Mouse (Mus musculus): ENCODE measurements around the gene S1pr5. TPM values are rescaled to one million over a fixed set of nuclear protein-coding genes. Genes with fewer than 3 reads are reported as not detected.

The S1pr5 gene
- 0.13 and 0.16 TPM in 2 replicates for polyA plus RNA-seq (2012; rRNA removed; ENCODE audit: low replicate concordance)

GRCm38 (mm10) chr9:21248326-21248725 lies at the start of gene S1pr5:
TSS of gene S1pr5 (minus strand) at chr9:21248443.

GRCm38 (mm10) chr9:21291022-21291787 lies 43.0 kb upstream of the S1pr5 start, which contains the start of gene Cdkn2d:
TSS of gene Cdkn2d (minus strand) at chr9:21291407.

GRCm38 (mm10) chr9:21287571-21288402 lies 39.5 kb upstream of the S1pr5 start, which contains the start of gene Kri1:
TSS of gene Kri1 (minus strand) at chr9:21287969.

GRCm38 (mm10) chr9:21265000-21265561 lies 16.8 kb upstream of the S1pr5 start, which contains the start of gene Atg4d:
TSS of gene Atg4d (plus strand) at chr9:21265293.

GRCm38 (mm10) chr9:21238733-21239464 lies 9.3 kb downstream of the S1pr5 start, which contains the start of gene Keap1:
TSS of gene Keap1 (minus strand) at chr9:21239361.

Other genes with a start within 250 kb of the S1pr5 start
- 130 and 187 TPM in 2 replicates for gene Mrpl4, start 245.7 kb downstream of the S1pr5 start, polyA plus RNA-seq (2012; rRNA removed; ENCODE audit: low replicate concordance)
- 6.5 TPM in 2 replicates for gene Icam1, start 232.5 kb downstream of the S1pr5 start, polyA plus RNA-seq (2012; rRNA removed; ENCODE audit: low replicate concordance)
- 0.14 and 0.83 TPM in 2 replicates for gene Icam4, start 219.1 kb downstream of the S1pr5 start, polyA plus RNA-seq (2012; rRNA removed; ENCODE audit: low replicate concordance)
- gene Icam5, start 216.4 kb downstream of the S1pr5 start, polyA plus RNA-seq (2012; rRNA removed; ENCODE audit: low replicate concordance): 0.13 TPM in 2 replicates
- 0.25 and 0.50 TPM in 2 replicates for gene Zglp1, start 181.3 kb downstream of the S1pr5 start, polyA plus RNA-seq (2012; rRNA removed; ENCODE audit: low replicate concordance)
- 0.15 and 0.40 TPM in 2 replicates for gene Gm49373, start 175.3 kb downstream of the S1pr5 start, polyA plus RNA-seq (2012; rRNA removed; ENCODE audit: low replicate concordance)
- 29.2 and 69.8 TPM in 2 replicates for gene Fdx1l, start 174.8 kb downstream of the S1pr5 start, polyA plus RNA-seq (2012; rRNA removed; ENCODE audit: low replicate concordance)
- gene Gm38431, start 156.4 kb downstream of the S1pr5 start, polyA plus RNA-seq (2012; rRNA removed; ENCODE audit: low replicate concordance): 13.2 and 24.6 TPM in 2 replicates
- 70.5 and 116 TPM in 2 replicates for gene Raver1, start 156.4 kb downstream of the S1pr5 start, polyA plus RNA-seq (2012; rRNA removed; ENCODE audit: low replicate concordance)
- gene Tyk2, start 117.2 kb downstream of the S1pr5 start, polyA plus RNA-seq (2012; rRNA removed; ENCODE audit: low replicate concordance): 21.7 and 25.1 TPM in 2 replicates
- 16.3 and 27.9 TPM in 2 replicates for gene Cdc37, start 98.5 kb downstream of the S1pr5 start, polyA plus RNA-seq (2012; rRNA removed; ENCODE audit: low replicate concordance)
- gene Pde4a, start 82.7 kb downstream of the S1pr5 start, polyA plus RNA-seq (2012; rRNA removed; ENCODE audit: low replicate concordance): 2.9 and 4.7 TPM in 2 replicates
- 68.3 and 85.9 TPM in 2 replicates for gene Keap1, start 9.1 kb downstream of the S1pr5 start, polyA plus RNA-seq (2012; rRNA removed; ENCODE audit: low replicate concordance)
- gene Atg4d, start 16.9 kb upstream of the S1pr5 start, polyA plus RNA-seq (2012; rRNA removed; ENCODE audit: low replicate concordance): 75.4 and 213 TPM in 2 replicates
- gene Kri1, start 39.5 kb upstream of the S1pr5 start, polyA plus RNA-seq (2012; rRNA removed; ENCODE audit: low replicate concordance): 8.6 and 13.3 TPM in 2 replicates
- 15.2 and 22.1 TPM in 2 replicates for gene Cdkn2d, start 43.0 kb upstream of the S1pr5 start, polyA plus RNA-seq (2012; rRNA removed; ENCODE audit: low replicate concordance)
- gene Ap1m2, start 63.9 kb upstream of the S1pr5 start, polyA plus RNA-seq (2012; rRNA removed; ENCODE audit: low replicate concordance): 55.7 and 57.9 TPM in 2 replicates
- gene Slc44a2, start 72.3 kb upstream of the S1pr5 start, polyA plus RNA-seq (2012; rRNA removed; ENCODE audit: low replicate concordance): 9.2 and 13.8 TPM in 2 replicates
- 17.3 and 20.4 TPM in 2 replicates for gene Ilf3, start 119.4 kb upstream of the S1pr5 start, polyA plus RNA-seq (2012; rRNA removed; ENCODE audit: low replicate concordance)
- 24.0 and 24.6 TPM in 2 replicates for gene Qtrt1, start 163.4 kb upstream of the S1pr5 start, polyA plus RNA-seq (2012; rRNA removed; ENCODE audit: low replicate concordance)
- gene Dnm2, start 176.5 kb upstream of the S1pr5 start, polyA plus RNA-seq (2012; rRNA removed; ENCODE audit: low replicate concordance): 332 and 457 TPM in 2 replicates